Mouse (Mus musculus) hematopoietic stem cell, adult 5-6 weeks (primary cell): ENCODE measurements at regions not wholly inside any gene's neighbourhood (a gene's known extent, or its start where the extent isn't known, plus 50 kb on each side); places are given as distances from the start of the nearest gene placed in this dataset.

Source experiments
- ATAC-seq, 2 experiments: fragments of 125-278 bp in 1 of 2; replicated peaks in 1 of 2; 2 replicates each; pipeline ENCODE4 v1.8.0; 2016 to 2017; ENCODE audit warnings: inconsistent platforms in 2 of 2, mild to moderate bottlenecking in 2 of 2, moderate number of reproducible peaks in 2 of 2, low read depth in 1 of 2, moderate TSS enrichment in 1 of 2; ENCODE audit not compliant: low FRiP score in 2 of 2, poor library complexity in 2 of 2, severe bottlenecking in 2 of 2, insufficient read depth in 1 of 2, low TSS enrichment in 1 of 2

DNA sequence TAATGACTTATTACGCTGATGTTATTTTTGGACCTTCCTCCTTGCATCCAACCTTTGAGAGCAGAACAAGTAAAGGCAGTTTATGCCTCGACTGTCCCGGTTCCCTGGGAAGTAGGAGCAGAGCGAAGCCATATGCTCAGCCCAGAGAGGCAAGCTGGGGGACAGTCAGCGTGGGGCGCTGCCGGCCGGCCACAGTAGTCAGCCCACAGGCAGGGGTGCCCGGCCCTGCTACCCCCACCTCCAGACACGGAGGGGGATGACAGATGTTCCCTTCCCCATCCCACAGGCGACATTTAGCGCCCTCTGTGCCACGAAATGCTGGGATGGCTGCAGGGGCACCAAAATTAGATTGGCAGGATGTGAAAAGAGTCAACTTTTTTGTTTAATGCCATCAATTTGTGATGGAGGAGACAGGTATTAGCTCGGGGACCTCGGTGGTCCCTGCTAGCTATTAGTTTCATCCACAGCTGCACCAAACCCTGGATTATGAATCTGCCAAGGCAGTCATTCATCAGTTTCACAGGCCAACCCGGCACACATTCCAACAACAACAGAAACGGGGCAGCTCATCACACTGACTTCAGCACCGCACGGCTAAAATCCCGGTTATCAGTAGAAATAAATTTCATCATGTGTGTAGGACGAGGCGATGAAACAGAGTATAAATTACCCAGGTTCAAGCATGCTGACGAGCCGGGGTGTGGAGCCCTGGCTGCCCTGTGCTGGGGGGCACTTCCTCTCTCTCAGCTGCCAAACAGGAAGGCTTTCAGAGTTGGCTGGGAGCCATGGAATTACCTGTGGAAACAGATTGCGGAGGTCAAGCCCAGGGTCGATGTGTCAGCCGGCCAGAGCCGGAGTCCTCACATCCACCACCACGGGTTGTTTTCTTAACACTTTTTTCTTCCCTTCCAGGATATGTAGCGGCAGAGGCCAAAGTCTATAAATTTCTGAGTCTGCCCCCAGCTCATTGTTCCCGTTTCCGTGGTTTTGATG, 392.3 kb upstream of the Mgmt start:
- ATAC-seq = no peak

- ATAC-seq = no peak
Observed at GRCm38 (mm10) chr7:136511389-136511788, 383.0 kb upstream of the Mgmt start.

GRCm38 (mm10) chr7:136515376-136515775, 379.0 kb upstream of the Mgmt start:
- no peak for ATAC-seq

DNA sequence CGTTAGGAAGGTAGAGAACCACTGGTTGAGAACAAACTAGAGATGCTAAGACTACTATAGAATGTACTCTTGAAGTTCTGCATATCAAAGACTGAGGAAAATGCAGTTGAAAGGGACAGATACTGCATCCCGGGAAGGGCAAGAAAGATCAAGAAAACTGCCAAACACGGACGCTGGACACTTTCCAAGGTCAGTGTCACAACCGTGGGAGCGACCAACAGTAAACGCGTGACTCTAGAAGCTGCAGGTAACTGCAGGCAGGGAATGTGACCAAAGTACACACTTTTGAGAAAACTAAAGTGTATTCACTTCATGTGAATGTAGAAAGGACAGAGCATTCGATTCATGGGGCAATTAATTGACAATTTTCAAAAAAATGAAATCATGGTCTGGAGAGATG, 368.6 kb upstream of the Mgmt start:
- no peak for ATAC-seq

DNA sequence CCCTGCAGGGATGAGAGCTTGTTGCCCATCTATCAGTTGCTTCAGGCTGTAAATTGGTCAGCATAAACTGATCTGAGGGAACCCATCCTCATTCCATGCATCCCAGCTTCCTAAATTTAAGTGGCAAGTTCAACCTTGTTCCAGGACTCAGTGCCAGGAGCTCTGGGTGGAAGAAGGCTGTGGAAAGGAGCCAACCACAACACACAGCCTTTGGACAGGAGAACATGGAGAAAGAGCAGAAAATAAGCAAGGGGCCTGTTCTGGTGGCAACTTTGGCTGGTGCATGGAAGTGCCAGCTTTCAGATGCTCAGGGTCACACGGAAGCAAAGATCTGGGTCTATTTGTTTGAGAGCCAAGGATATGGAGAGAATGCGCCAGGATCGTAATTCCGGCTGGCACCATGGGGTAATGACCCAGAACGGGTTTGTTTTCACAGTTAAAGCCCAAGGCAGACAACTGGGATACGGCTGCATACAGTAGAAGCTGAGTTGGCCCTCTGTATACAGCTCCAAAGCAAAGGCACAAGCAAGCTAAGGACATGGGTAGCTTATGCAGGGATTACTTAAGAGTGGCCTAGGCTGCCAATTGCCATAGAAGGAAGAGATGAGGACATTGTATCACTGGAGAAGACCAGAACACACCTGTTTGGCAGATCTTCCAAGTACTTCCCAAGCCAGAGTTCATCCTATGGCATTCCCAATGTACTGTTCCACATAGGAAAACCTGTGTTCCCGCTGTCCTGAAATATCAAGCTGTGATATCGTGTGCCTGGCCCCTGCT, 364.2 kb upstream of the Mgmt start:
- ATAC-seq = no peak

- no peak for ATAC-seq
Observed at GRCm38 (mm10) chr7:136531301-136531700, 363.1 kb upstream of the Mgmt start.

DNA sequence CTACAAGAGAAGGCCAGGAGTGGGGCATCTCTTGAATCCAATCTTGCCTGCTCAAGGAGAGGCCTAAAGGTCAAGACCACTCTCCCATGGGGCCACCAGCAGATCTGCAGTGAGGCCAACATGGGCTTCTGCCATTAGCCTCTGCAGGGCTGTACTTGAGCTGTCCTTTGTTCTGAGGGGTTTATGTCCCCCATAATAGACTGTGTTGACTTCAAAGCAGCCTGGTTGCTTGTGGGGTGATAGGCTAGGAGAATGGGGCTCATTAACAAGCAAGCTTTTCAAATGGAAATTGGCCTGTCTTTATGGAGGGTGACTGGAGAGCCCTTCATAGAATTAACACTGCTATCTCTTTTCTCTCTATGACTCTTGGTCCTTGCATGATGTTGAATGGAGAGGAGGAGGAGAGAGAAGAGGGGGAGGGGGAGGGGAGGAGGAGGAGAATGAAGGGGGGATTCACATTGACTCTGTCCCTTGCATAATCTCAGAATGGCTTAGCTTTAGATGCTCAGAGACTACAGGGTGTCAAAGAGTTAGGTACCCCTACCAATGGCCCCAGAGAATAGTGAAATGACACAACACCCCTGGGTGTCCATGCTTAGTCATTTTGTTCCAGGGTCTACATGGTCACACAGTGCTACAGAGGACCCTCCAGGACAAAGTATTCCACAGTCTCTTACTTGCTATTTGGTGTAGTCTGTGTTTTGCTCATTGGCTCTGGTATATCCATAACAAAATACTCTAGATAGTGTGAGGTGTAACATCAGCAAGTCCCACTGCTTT, 352.3 kb upstream of the Mgmt start:
- ATAC-seq = no peak

GRCm38 (mm10) chr7:136542896-136543295, 351.5 kb upstream of the Mgmt start:
- ATAC-seq = no peak

GRCm38 (mm10) chr7:136547837-136548236, 346.6 kb upstream of the Mgmt start:
- no peak for ATAC-seq

DNA sequence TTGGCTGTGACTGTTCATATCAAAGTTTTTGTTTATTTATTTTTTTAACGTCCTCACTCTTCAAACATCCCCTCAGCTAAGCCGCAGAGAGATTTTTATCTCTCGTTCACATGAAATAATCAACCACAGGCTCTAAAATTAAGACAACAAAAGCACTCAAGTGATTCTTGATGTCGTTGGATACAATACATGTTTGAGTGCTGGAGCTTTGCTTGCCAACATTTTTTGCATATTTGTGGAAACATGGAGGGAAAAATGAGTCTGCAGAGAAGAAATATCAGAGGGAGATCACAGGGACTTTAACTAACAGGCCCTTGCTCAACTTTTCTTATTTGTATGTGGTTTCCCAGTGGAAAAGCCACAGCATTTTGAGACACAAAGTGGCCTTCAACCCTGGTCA, 338.0 kb upstream of the Mgmt start:
- ATAC-seq = no peak

- no peak for ATAC-seq
Observed at GRCm38 (mm10) chr7:136559536-136559935, 334.9 kb upstream of the Mgmt start.

- no peak for ATAC-seq
Observed at GRCm38 (mm10) chr7:136570911-136571310, 323.5 kb upstream of the Mgmt start.

DNA sequence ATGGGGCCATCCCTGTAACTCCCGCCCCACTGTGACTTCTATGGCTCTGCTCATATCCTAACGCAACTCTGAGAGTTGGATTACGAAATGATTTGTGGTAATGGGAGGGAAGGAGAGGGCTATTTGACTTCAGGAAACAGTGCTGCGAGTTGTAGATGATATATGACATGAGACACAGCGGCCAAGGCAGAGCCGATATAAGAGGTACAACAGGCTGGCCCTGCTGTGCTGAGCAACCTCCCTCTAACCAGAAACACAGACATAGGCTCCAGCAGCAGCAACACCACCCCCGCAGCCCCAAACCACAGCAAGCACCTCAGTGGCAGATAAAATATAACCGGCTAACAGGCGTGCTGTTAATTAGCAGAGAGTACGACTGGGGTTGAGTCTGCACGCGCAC, 312.5 kb upstream of the Mgmt start:
- peak; percentile 62 to 69 for ATAC-seq

GRCm38 (mm10) chr7:136584361-136584760, 310.1 kb upstream of the Mgmt start:
- ATAC-seq = no peak

DNA sequence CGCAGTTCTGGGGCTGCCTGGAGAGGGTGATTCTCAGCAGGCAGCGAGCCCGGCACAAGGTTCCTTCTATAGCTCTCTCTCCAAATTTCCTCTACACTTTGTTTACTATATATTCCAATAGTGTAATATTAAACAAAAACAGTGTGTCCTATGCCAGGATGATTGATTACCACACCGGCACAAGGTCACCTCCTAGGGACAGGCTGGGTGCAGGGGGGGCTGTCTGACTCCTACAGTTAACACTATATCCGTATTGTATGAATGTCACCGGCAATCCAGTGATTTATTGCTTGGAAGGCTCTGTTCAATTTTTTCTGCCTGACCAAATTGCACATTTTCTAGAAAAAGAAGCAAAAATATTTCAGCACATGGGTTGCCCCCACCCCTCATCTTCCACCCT, 305.9 kb upstream of the Mgmt start:
- ATAC-seq = no peak

DNA sequence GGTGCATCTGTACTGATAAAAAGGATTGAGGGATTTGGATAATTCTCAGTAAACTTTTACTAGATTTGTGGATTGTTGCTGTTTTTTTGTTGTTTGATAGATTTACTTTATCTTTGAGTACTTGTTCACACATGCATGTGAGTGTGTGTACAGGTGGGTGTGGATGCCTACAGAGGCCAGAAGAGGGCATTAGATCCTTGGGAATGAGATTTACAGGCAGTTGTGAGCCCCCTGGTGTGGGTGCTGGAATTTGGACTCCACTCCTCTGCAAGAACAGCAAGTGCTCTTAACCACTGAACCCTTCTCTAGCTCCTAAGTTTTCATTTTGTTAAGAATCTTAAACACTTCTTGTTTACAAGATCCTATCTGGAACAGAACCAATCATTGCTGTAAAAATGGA, 303.5 kb upstream of the Mgmt start:
- no peak for ATAC-seq

GRCm38 (mm10) chr7:136607278-136608120, 286.9 kb upstream of the Mgmt start:
- no peak for ATAC-seq
